Mouse (Mus musculus) heart, postnatal 25 days (tissue): ENCODE measurements around the gene Gm21985. TPM values are rescaled to one million over a fixed set of nuclear protein-coding genes. Genes with fewer than 3 reads are reported as not detected.
"Not testable (repeated sequence)": the region's sequence is repeated elsewhere in the genome, so short reads cannot be mapped to it uniquely, and the experiment has no call there.

Experiments
- DNase-seq: peaks from one replicate; pipeline ENCODE4 v3.0.0; 2022; ENCODE audit warnings: low spot score
- intact Hi-C: fragments of 180-260 bp; cut with DNase I; formaldehyde crosslinking; loops from one replicate; pipeline ENCODE4 v1.15.1; 2025
- total RNA-seq, 2 experiments: library from RNA; stranded (reverse); gene quantifications; 2 replicates each; pipeline ENCODE4 v1.2.3; 2021

Gene Gm21985
- total RNA-seq, 2 experiments from 2014 or later = 0.55 to 0.59 TPM

DNA sequence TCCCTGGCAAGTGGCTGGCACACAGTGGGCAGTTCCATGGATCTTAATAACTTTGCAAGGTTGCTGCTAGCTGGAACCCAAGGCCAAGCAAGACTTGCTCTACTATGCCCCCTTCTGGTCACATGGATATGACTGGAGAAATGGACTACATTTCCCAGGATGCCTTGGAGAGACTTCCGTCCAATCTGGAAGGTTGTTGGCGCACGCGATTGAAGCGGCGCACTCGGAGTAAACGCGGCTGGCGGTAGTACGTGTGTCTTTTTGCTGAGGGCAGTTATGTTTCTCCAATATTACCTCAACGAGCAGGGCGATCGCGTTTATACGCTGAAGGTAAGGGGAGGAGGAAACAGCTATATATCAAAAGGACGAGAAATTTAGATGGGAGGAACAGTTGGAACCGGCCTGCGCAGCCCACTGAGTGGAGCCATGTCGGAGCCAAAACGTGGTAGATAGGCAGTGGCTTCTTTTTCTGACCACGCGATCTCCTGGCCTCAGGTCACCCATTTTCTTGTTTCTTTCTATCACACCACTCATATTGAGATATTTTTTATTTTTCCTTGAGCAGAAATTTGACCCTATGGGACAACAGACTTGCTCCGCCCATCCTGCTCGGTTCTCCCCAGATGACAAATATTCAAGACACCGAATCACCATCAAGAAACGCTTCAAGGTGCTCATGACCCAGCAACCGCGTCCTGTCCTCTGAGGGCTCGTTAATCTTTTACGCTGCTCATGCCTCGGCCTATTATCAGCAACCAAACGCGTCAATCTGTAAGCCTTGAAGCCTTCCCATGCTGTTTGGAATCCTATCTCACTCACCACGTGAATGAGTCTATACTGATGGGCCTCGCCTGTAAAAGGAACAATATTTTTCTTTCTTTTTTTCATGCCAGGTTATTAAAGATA lies 4.1 kb upstream of the Gm21985 start, which contains the start of gene Nop10:
Gene Nop10, plus strand, starts transcription at position 179 of the 906 bp plus-strand sequence.
- DNase-seq = peak; percentile 58
- intact Hi-C loops = loop anchor here (1.0 to 10.0 kb wide), 5 partner anchors 23 to 230 kb away; partner anchors contain the start of genes Aven, Emc4 and Lpcat4

DNA sequence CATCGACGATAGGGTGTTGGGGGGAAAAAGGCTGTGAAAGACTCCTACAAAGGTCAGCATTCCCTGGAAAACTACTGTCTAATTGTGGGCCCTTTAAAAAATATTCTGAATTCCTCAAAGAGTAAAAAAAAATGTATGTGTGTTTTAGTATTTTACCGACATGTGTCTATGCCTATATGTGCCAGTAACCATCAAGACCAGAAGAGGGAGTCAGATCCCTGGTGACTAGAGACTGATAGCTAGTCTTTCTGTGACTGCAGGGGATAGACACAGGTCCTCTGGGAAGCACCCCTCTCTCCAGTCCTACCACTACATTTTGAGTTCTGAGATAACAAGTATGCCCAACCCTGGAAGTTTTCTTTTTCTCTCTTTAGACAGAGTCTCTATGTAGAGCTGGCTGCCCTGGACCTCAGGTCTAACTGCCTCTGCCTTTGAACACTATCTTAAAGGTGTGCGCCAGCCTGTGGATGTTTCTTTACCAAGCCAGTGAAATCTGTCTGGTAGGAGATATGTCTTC lies 3.3 kb upstream of the Gm21985 start:
- intact Hi-C loops = loop anchor here (5.0 to 10.0 kb wide), 4 partner anchors 72 to 229 kb away; partner anchors contain the start of genes Aven and Emc4

DNA sequence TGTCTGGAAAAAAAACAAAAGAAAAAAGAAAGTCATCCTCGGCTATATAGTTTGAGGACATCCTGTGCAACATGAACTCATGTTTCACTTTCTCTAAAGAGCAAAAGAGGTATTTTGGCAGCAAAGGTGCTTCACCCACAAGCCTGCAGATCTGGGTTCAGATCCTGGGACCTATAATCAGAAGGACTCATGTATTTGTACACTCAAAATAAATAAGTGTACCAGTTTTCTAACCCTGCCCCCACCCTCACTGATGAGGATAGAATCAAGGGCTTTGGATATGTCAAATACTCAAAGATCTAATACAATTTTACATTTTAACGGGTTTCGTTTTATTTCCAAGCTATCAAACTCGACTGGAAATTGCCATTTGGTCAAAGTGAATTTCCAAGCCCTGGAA lies 1.8 kb upstream of the Gm21985 start:
- DNase-seq = no peak
- intact Hi-C loops = loop anchor here (5.0 to 10.0 kb wide), 4 partner anchors 70 to 228 kb away; partner anchors contain the start of genes Aven and Emc4

More for the DNA sequence above, 3.3 kb upstream of the Gm21985 start:
- no peak for DNase-seq

DNA sequence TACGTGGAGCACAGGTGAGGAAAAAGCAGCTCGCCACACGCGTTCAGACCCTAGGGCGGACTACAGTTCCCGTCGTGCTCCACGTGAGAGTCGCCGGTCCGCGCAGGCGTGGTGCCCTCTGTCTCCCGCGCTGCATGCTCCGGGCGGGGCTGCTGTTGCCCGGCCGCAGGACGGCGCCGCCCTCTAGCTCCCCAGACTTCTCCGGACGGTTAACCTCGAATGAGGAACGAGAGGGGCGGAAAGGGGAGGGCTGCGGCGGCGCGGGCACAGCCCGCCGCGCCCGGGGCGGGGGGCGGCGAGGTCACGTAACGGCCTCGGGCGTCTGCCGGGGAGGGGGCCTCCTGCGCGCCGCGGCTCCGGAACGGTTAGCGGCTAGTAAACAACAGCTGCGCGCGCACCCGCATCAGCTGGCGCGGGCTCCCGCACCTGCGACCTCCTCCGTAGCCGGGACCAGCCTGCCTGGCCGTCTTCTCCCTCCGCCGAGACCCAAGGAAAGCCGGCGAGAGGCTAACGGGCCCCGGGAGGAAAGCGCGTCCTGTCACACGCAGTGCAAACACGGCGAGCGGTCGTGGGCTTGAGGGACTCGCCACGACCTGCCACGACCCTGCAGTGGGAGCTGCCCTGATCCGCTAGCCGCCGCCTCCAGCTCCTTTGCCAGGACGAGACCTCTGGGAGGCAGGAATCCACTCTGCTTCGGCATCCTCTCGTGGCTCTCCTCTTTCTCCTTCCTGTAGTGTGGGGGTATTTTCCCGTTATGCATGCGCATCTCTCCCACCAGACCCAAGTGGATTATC lies 469 bp upstream of the Gm21985 start, which contains the start of gene Slc12a6:
Gene Slc12a6, plus strand, starts transcription at position 378 of the 794 bp plus-strand sequence.
- intact Hi-C loops = loop anchor here (10.0 kb wide), 1 partner anchor 69 kb away; no protein-coding TSS in a partner anchor
- peak; percentile 86 for DNase-seq

DNA sequence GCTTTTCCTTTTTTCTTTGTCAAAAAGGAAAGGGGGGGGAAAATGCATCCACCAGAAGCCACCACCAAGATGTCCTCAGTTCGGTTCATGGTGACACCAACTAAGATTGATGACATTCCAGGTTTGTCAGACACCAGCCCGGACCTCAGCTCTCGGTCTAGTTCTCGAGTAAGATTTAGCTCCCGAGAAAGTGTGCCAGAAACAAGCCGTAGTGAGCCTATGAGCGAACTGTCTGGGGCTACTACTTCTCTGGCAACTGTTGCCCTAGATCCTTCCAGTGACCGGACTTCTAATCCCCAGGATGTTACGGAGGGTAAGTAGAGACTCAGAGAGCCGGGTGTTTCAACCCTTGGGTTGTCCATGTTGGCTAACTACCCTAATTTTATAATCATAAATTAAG lies 666 bp downstream of the Gm21985 start:
- DNase-seq = no peak

DNA sequence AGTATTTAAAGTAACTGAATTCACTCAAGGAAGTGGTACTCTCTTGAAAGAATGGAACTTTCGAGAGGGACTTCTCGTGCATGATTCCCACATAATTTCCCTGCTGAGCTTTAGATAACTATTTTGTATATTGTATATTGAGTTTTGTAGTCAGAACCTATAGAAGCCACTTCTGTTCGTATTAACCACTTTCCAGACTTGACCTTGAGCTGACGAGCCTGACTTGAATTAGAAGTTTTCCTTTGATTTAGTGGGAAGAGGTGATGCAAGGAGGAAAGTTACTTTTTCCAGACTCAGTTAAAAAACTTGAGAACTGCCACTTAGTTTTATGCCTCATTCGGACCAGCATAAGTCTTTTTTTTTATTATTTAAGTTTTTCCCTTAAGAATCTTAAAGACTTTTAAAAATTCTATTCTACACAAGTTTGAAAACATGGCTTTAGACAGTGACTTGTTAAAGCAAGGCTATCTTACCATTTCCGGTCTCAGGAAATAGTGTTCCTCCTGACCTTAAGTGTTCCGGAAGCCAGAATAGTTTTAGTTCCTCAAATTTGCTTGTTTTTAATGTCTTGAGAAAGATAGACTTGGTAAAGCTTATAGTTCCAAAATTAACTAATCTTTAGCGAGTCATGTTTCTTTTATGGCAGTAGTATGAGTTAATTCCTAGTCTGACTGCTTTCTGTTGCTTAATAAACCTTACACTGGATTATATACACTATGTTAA lies 1.6 kb downstream of the Gm21985 start:
- no peak for DNase-seq
- intact Hi-C loops = loop anchor here (10.0 kb wide), 1 partner anchor 67 kb away; no protein-coding TSS in a partner anchor

More for the DNA sequence above, 666 bp downstream of the Gm21985 start:
- intact Hi-C loops = loop anchor here (10.0 kb wide), 1 partner anchor 68 kb away; no protein-coding TSS in a partner anchor

DNA sequence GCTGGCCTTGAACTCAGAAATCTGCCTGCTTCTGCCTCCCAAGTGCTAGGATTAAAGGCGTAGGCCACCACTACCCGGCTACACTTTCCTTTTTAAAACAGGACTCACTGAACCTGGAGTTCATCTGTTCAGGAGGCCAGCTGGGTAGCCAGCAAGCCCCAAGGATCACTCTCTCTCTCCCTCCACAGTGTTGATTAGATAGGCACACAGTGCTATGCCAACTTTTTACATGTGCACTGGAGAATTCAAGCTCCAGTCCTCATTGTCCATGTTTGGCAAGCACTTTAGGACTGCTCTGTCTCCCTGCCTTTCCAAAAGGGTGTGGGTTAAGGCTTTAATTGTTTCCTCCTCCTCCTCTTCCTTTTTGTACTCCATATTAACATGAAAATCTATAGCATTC lies 3.9 kb downstream of the Gm21985 start:
- no peak for DNase-seq
- intact Hi-C loops = loop anchor here (2.0 kb wide), 1 partner anchor 15 kb away; no protein-coding TSS in a partner anchor

DNA sequence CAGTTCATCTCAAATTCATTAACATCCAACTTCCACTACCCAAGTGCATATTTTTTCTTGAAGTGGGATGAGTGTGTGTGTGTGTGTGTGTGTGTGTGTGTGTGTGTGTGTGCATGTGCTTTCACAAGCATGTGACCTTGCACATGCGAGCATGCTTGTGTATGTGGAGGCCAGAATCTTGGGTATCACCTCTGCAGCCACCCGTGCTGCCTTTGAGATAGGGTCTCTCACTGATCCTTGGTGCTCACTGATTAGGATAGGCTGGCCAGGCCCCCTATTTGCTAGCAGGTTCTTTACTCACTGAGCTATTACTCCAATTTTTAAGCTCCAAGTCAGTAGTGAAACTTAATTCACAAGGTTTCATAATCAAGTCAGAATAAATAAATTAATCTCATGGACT lies 6.8 kb downstream of the Gm21985 start:
- no peak for DNase-seq
- intact Hi-C loops = no loop called here

DNA sequence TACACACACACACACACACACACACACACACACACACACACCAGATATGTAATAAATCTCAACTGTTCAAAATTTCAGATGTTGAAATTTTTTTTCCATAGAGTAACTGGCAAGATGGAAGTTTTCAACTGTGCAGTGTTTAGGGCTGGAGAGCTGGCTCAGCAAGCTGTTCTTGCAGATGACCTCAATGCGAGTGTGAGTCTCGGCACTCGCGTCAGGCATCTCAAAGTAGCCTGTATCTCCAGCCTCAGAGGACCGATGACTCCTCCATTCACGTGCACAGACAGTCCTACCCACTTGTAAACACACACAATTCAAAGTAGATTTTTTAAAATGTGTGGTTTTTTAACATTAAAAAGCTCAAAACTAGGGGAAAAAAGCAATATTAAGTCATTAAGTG lies 7.4 kb downstream of the Gm21985 start:
- intact Hi-C loops = no loop called here
- no peak for DNase-seq

DNA sequence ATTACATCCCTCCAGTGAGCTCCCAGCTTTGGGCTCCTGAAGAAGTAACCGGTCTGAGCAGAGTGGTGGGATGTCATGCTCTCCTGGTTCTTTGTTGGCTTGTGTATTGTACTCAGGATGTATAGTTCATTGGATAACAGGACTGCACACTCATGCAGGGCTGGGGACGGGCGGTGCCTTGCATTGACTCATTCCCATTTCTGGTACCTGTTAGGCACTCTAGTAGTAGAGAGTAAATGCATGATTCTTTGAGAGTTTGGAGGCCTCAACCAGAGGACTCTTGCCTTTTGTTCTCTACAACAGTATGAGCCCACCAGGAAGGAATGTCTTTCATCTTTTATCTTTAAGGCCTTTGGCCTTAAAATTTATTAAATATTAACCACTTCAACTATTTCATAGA lies 10.8 kb downstream of the Gm21985 start:
- DNase-seq = no peak
- intact Hi-C loops = no loop called here

DNA sequence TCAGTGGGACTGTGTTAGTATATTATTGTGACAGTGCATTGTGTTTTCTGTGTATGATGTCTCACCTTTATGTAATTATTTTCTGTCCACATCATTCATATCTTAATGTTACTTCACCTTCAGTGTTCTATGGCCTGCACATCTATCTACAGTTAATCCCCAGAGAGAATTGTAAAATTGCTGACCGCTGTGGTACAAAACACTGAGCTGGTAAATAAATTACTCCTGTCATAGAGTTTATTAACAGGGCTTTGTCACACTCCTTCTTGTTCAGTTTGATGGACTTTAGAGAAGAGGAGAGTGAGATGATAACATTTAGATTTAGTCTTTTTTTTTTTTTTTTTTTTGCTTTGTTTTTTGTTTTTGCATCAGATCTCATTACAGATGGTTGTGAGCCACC lies 16.7 kb downstream of the Gm21985 start:
- intact Hi-C loops = no loop called here
- DNase-seq = no peak

DNA sequence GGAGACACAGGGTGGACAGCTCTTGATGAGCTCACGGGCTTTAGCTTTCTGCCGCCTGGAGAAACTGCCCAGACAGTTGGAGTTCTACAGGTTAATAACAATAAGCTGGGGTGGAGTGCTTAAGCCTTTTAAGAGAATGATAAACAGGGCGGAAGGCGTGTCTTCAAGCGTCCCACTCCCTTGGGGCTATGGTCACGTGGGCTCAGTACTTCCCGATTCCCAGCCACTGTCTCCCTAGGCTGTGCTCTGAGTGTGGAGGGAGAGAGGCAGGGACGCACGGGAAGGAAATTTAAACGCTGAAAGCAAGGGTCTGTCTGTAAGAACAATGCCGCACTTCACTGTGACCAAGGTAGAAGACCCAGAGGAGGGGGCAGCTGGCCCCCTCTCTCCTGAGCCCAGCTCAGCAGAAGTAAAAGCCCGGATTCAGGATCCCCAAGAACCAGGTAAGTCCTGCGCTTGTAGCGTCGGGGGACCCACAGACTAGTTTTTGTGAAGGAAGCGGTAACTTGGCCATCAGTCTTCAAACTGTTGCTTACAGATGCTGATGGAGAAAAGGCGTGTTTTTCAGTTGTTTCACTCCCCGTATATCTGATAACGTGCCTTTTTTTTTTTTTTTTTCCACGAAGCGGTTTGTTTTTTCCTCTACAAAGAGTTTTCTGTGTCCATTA lies 18.4 kb downstream of the Gm21985 start:
- intact Hi-C loops = loop anchor here (2.0 kb wide), 1 partner anchor 14 kb away; no protein-coding TSS in a partner anchor
- DNase-seq = peak; percentile 52

DNA sequence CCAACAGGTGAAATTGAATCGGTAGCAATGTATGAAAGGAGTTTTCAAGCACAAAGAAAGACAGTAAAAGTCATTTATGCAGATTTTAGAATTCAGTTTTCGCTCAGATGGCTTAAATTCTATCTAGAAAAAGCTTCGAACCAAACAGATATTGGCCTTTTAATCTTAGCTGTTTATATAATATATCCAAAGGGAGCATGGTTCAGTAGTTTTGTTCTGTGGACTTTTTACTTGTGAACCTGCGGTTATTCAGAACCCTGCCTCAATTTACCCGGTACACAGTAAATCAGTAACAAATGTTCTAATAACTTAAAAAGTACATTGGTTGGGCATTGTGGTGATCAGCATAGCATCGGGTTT lies 18.9 kb downstream of the Gm21985 start:
- intact Hi-C loops = loop anchor here (2.0 kb wide), 1 partner anchor 14 kb away; no protein-coding TSS in a partner anchor
- no peak for DNase-seq

DNA sequence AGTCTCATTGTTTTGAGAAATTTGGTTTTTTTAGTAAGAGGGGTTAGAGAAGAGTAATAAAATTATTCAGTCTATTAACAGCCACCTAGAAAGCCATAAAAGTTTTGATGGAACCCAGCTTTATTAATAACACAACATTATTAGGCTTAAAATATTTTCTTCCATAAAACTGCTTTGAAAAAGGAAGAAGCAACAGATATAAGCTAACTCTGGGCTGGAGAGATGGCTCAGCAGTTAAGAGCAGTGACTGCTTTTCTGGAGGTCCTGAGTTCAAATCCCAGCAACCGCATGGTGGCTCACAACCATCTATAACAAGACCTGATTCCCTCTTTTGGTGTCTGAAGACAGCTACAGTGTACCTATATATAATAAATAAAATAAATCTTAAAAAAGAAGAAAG lies 19.9 kb downstream of the Gm21985 start:
- intact Hi-C loops, DNase-seq: not testable (repeated sequence)

DNA sequence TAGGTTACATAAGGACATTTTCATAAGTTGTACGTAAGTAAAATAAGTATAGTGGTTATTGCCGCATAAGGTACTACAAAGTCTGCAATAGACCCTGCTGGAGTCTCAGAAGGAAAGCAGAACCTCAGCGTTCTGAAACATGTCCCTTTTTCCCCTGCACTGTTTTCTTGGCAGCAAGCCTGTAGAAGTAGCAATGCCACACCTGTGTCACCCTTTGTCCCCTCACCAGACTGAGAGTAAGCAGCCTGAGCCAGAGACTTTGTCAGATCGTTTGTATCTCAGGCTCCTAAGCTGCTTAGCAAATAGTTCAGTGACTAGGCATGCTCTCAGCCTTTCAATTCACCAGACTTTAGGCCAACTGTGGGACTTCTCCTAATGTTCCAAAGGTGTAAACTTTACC lies 20.9 kb downstream of the Gm21985 start:
- intact Hi-C loops = no loop called here
- no peak for DNase-seq

DNA sequence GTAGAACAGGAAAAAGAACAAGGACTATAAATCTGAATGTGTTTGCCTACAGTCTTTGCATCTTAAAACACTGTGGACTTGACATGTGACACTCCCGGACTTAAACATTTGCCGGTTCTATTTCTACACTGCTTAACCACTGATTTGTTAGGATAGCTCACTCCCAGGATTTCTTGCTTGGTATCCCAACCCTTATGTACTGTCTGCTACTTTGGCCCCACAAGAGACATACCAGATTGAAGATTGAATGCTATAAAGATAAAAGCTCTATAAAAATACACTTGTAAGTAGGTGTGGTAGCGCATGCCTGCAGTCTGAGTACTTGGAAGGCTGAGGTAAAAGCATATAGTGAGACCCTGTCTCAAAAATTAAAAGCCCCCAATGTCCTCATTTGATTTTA lies 23.4 kb downstream of the Gm21985 start:
- intact Hi-C loops = no loop called here
- no peak for DNase-seq

DNA sequence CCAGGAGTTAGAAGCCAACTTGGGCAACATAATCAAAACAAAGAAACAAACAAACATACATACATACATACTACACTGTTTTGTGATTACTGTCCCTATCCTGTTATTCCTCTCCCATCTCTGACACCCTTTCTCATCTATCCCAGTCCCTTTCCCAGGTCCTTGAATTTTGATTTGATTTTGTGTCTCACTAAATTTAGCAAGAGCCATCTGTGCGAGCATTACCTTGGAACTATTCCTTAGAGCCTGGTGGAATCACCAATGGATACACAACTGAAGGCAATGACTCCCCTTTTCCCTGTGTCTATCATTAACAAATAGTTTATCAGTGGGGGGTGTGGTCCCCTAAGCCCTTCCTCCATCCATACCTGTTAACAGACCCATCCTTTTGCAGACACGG lies 26.7 kb downstream of the Gm21985 start:
- no peak for DNase-seq
- intact Hi-C loops = no loop called here

DNA sequence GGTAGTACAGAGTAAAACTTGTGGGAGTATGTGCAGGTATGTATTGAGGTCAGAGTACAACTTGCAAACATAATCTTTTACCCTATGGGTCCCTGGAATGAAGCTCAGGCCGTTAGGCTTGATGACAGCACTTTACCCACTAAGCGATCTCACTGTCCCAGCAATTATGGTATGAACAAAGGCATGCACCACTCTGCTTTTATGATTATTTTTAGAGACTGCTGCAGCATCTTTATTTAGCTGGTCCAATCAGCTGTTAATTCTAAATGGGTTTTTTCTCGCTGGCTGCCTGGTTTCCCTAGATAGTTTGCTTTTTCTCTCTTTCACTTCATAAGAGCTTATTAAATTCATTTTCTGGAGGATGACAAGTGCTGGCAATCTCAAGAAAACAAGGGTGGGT lies 30.1 kb downstream of the Gm21985 start:
- intact Hi-C loops = no loop called here
- DNase-seq = no peak

DNA sequence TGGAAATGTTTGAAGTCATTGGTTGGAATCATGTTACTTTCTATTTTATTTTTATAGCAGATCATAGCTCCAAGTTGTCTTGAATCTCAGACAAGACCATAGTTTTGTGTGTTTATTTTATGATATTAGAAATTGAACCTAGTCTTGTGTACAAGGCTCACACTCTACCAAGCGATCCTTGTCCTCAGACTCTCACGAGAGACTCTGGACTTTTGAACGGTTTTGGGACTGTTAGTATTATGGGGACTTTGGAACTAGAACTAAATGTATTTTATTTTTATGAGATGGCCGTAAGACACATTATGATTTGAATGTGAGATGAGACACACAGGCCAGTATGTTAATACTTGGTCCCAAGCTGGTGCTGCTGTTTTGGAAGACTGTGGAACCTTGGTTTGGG lies 32.1 kb downstream of the Gm21985 start:
- intact Hi-C loops = no loop called here

More for the DNA sequence above, 32.1 kb downstream of the Gm21985 start:
- DNase-seq = no peak
